Mouse (Mus musculus): Measurements from ENCODE around the gene Cnot1.

The Cnot1 gene

GRCm38 (mm10) chr8:95678024-95678611, 129.1 kb downstream of the Cnot1 start:
- peak; percentile 53 for DNase-seq

GRCm38 (mm10) chr8:95677591-95678023, 129.7 kb downstream of the Cnot1 start:
- DNase-seq = peak; percentile 28

GRCm38 (mm10) chr8:95676631-95677030, 130.6 kb downstream of the Cnot1 start, which contains the start of gene Ndrg4:
Gene Ndrg4, plus strand, starts transcription at chr8:95676980.
- no peak for DNase-seq

GRCm38 (mm10) chr8:95672811-95673210, 134.5 kb downstream of the Cnot1 start:
- no peak for DNase-seq

GRCm38 (mm10) chr8:95671861-95672260, 135.4 kb downstream of the Cnot1 start:
- no peak for DNase-seq

- DNase-seq = no peak
Observed at GRCm38 (mm10) chr8:95669967-95670366, 137.3 kb downstream of the Cnot1 start.
